Mouse (Mus musculus): ENCODE results near the gene Tmem125. TPM values are rescaled to one million over a fixed set of nuclear protein-coding genes. Genes with fewer than 3 reads are reported as not detected.

Tmem125 gene
- total and polyA plus RNA-seq, 3 experiments: 1.8 to 3.2 TPM; not detected in 1

- no peak for TF ChIP-seq MAX (IDR thresholded peaks at IDR 0.05; ENCODE audit: low read length)
- no peak for TF ChIP-seq JUND (IDR thresholded peaks at IDR 0.05; ENCODE audit: low read depth, low read length)
- TF ChIP-seq GABPA (IDR thresholded peaks at IDR 0.05; ENCODE audit: low read depth, low read length): no peak
- TF ChIP-seq ZNF384 (IDR thresholded peaks at IDR 0.05; ENCODE audit: low read depth, low read length): no peak
- TF ChIP-seq HCFC1 (IDR thresholded peaks at IDR 0.05; ENCODE audit: low read depth, low read length): no peak
- TF ChIP-seq ETS1 (IDR thresholded peaks at IDR 0.05; ENCODE audit: low read depth, low read length): no peak
- no peak overlapping the region for H3K9ac ChIP-seq (ENCODE audit: control insufficient read depth, low read depth, low read length, poor library complexity, severe bottlenecking)
These were observed 25.6 kb downstream of the Tmem125 start for GRCm38 (mm10) chr4:118518208-118518607.

GRCm38 (mm10) chr4:118517497-118518146, 26.2 kb downstream of the Tmem125 start:
- DNase-seq (ENCODE audit: low read depth, low spot score): no peak
- Histone ChIP-seq H3K79me2 (ENCODE audit: control insufficient read depth, insufficient read depth, low read length, poor library complexity) (no peaks in the 10 kb centered on the region), H3K4me3 (ENCODE audit: control insufficient read depth in 1 of 2, insufficient read depth in 1 of 2, low read depth in 2 of 2, low read length in 2 of 2) (no peak overlapping the region), H3K9ac (ENCODE audit: control insufficient read depth, low read depth, low read length, poor library complexity, severe bottlenecking) (no peak overlapping the region), H3K4me1 (ENCODE audit: control insufficient read depth in 1 of 2, insufficient read depth in 2 of 2, low read length in 2 of 2) (no peaks in the 10 kb centered on the region), H3K36me3 (ENCODE audit: control insufficient read depth in 1 of 2, insufficient read depth in 2 of 2, low read length in 2 of 2) (no peaks in the 10 kb centered on the region), H3K9me3 (replicated peaks; ENCODE audit: insufficient read depth, low read length) (no peaks in the 10 kb centered on the region), H3K27me3 (ENCODE audit: control insufficient read depth in 1 of 2, insufficient read depth in 2 of 2, low read length in 2 of 2) (peaks cover 4 to 7% of the 10 kb centered on the region in 2 experiments; a peak in 3 of 4 replicates), H3K27ac (ENCODE audit: control insufficient read depth, low read depth, low read length) (no peak overlapping the region)
- no peak for TF ChIP-seq TBP (IDR thresholded peaks at IDR 0.05; ENCODE audit: low read depth, low read length)

More at GRCm38 (mm10) chr4:118518208-118518607, 25.6 kb downstream of the Tmem125 start:
- no peak for DNase-seq (ENCODE audit: low read depth, low spot score)
- no peak overlapping the region for H3K27ac ChIP-seq (ENCODE audit: control insufficient read depth, low read depth, low read length)
- no peaks in the 10 kb centered on the region for H3K36me3 ChIP-seq (ENCODE audit: control insufficient read depth in 1 of 2, insufficient read depth in 2 of 2, low read length in 2 of 2)
- no peak overlapping the region for H3K4me3 ChIP-seq (ENCODE audit: control insufficient read depth in 1 of 2, insufficient read depth in 1 of 2, low read depth in 2 of 2, low read length in 2 of 2)
- no peaks in the 10 kb centered on the region for H3K4me1 ChIP-seq (ENCODE audit: control insufficient read depth in 1 of 2, insufficient read depth in 2 of 2, low read length in 2 of 2)
- no peaks in the 10 kb centered on the region for H3K9me3 ChIP-seq (replicated peaks; ENCODE audit: insufficient read depth, low read length)
- peaks cover 4 to 7% of the 10 kb centered on the region in 2 experiments; a peak in 3 of 4 replicates for H3K27me3 ChIP-seq (ENCODE audit: control insufficient read depth in 1 of 2, insufficient read depth in 2 of 2, low read length in 2 of 2)
- H3K79me2 ChIP-seq (ENCODE audit: control insufficient read depth, insufficient read depth, low read length, poor library complexity): no peaks in the 10 kb centered on the region

GRCm38 (mm10) chr4:118516699-118517496, 26.9 kb downstream of the Tmem125 start:
- TF ChIP-seq POLR2AphosphoS2 (IDR thresholded peaks at IDR 0.05; ENCODE audit: low read length) (no peak), JUND (IDR thresholded peaks at IDR 0.05; ENCODE audit: low read depth, low read length) (no peak), GATA1 (IDR thresholded peaks at IDR 0.05; ENCODE audit: low read depth, low read length) (0 out of 2 replicates have a peak, but pooled peaks have one; percentile 3), ZMIZ1 (IDR thresholded peaks at IDR 0.05; ENCODE audit: low read depth, low read length) (no peak), RCOR1 (IDR thresholded peaks at IDR 0.05; ENCODE audit: low read depth, low read length) (peak; percentile 50), HCFC1 (IDR thresholded peaks at IDR 0.05; ENCODE audit: low read depth, low read length) (no peak), MAFK (IDR thresholded peaks at IDR 0.05; ENCODE audit: borderline replicate concordance, low read depth, low read length) (no peak), BHLHE40 (IDR thresholded peaks at IDR 0.05; ENCODE audit: borderline replicate concordance, low read depth, low read length) (no peak)
- Histone ChIP-seq H3K9me3 (replicated peaks; ENCODE audit: insufficient read depth, low read length) (no peaks in the 10 kb centered on the region), H3K36me3 (ENCODE audit: control insufficient read depth in 1 of 2, insufficient read depth in 2 of 2, low read length in 2 of 2) (no peaks in the 10 kb centered on the region), H3K4me3 (ENCODE audit: control insufficient read depth in 1 of 2, insufficient read depth in 1 of 2, low read depth in 2 of 2, low read length in 2 of 2) (no peak overlapping the region), H3K27me3 (ENCODE audit: control insufficient read depth in 1 of 2, insufficient read depth in 2 of 2, low read length in 2 of 2) (peaks cover 2 to 7% of the 10 kb centered on the region in 2 experiments; a peak in 3 of 4 replicates), H3K79me2 (ENCODE audit: control insufficient read depth, insufficient read depth, low read length, poor library complexity) (no peaks in the 10 kb centered on the region), H3K27ac (ENCODE audit: control insufficient read depth, low read depth, low read length) (no peak overlapping the region), H3K9ac (ENCODE audit: control insufficient read depth, low read depth, low read length, poor library complexity, severe bottlenecking) (no peak overlapping the region), H3K4me1 (ENCODE audit: control insufficient read depth in 1 of 2, insufficient read depth in 2 of 2, low read length in 2 of 2) (no peaks in the 10 kb centered on the region)
- DNase-seq (ENCODE audit: low read depth, low spot score): peak; percentile 37

Measured in MEL (cell line).